Mouse (Mus musculus): ENCODE measurements at regions not wholly inside any gene's neighbourhood (a gene's known extent, or its start where the extent isn't known, plus 50 kb on each side); places are given as distances from the start of the nearest gene placed in this dataset.

DNA sequence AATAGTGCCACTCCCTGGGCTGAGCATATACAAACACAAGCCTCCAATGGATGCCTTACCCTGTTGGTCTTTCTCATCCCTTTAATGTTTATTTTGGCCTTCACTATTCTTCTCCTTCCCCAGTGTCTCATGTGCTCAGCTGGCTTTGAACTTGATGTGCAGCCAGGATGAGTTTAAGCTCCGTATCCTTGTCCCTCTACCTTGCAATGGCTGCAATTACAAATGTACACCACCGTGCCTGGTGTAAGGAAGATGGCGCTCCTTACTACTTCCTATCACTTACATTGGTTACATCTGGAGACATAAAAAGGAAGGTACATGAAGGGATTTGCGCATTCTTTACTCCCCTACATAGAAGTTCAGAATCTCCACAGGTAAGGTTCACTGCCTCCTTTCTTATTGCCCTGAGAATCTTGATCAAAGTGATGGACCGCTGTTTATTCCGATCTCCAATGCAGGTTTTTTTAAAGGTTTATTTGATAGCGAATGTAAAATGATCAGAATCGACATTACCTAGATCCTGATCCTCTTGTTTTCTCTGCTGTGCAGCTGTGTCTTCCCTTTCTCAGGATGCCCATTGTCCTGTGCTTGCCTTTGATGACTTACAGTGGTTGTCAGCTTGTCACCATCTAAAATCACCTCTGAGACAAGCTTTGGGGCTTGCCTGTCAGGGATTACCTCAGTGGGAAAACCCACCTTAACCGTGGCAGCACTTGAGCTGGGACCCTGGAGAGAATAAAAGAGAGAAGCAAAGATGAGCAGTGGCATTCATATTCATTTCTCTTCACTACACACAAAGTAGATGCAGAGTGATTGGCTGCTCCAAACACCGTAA lies 178.1 kb downstream of the Ifng start:
- no peak for TF ChIP-seq POLR2A (IDR thresholded peaks at IDR 0.05; ENCODE audit: low read depth, low read length)
- no peak for TF ChIP-seq CTCF (IDR thresholded peaks at IDR 0.05; ENCODE audit: extremely low read depth, insufficient read length, insufficient replicate concordance, low read depth, low read length)
